Mouse (Mus musculus) E14TG2a.4 (cell line): Measurements from ENCODE around the gene Mum1l1.

Experiments
- CTCF ChIP-seq: conservative IDR thresholded peaks from 2 replicates; pipeline ENCODE4 v1.5.1; 2014; ENCODE audit warnings: low read length
- NANOG ChIP-seq: IDR thresholded peaks from 2 replicates; pipeline ENCODE4 v1.6.1; 2014; ENCODE audit warnings: borderline replicate concordance, low read length, mixed read lengths

- no peak for TF ChIP-seq CTCF
- TF ChIP-seq NANOG = no peak
These were observed 6.6 kb downstream of the Mum1l1 start for GRCm38 (mm10) chrX:139216409-139216808.
